Mouse (Mus musculus) inflammation-experienced regulatory T-cells, adult 6 months (primary cell): Measurements from ENCODE around the gene 9130023H24Rik. TPM values are rescaled to one million over a fixed set of nuclear protein-coding genes. Genes with fewer than 3 reads are reported as not detected.

Source experiments
- ATAC-seq: one replicate; pipeline ENCODE4 v1.8.0; 2017
- polyA plus RNA-seq, 3 experiments: library from polyadenylated mRNA; unstranded; fragments of 100-300 nt; shearing (Covaris generic); gene quantifications; one replicate each; pipeline ENCODE4 v1.2.1; 2017

9130023H24Rik gene
- polyA plus RNA-seq, result 1 to 10 TPM; 2.6 to 4.9 (median 2.8) TPM

GRCm38 (mm10) chr7:128237927-128238778, at the start of gene 9130023H24Rik:
Gene 9130023H24Rik, minus strand, starts transcription at chr7:128238031.
- ATAC-seq, result peak; percentile 81

DNA sequence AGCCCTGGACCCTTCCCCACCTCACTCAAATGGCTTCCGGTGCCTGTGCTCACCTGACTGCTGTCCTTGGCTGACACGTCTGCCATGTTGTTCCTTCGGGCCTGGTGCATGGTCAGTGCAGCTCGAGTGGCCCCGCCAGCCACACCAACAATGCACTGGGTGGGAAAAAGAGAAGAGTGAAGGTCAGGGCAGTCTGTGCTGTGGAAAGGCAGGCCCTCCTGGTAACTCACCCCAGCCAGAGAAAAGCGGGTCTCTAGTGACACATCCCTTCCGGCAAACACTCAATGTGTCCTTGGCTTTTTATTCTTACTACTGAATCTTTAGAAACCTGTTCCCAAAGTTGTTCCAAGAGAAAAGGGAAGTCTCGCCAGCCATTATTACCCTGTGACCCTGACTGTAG, 47.2 kb upstream of the 9130023H24Rik start:
- no peak for ATAC-seq

DNA sequence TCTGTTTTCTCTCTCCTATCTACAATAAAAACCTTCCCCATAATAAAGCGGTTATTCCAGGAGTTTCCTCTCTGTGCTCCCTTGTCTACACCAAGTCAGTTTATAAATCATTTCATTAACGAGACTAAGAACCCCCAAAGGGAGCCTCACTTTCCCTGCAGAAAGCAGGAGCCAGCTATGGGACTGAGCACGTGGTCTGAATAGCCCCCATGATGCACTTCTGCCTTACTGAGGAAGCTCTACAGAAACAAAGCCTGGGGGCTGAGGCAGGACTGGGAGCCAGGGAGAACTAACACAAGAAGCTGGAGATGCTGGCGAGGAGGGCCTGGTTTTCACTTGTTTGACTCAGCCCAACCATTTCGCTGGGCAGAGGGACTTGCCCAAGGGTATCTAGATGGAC, 46.2 kb upstream of the 9130023H24Rik start:
- ATAC-seq, result no peak

DNA sequence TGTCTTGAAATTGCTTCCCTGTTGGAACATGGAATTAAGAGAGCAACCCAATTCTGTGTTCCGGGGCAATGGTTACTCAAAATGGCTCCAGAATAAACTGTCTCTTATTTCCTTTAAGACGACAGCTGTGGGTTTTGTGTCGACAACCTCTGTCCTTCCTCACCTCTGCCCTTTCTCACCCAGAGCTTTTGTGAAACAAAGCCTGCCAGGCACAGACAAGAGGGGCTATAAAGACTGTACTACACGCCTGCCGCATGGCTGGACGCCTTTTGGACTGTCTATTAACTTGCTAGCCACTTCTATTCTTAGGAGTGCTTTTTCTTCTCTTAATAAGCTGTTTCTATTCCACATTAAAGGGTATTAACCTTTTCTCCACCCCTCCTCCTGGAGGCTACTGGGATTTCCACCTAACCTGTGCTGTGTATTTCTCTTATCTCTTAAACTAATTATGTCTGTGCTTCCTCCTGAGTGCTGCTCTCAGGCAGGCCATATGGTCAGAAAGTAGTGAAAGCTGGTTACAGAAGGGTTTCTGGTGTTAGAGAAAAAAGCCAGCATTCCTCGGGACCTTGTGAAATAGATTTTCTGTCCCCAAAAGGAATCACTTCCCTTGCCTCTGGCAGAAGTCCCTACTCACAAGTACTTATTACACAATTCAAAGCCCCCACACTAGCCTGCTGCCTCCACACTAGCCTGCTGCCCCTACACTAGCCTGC, 44.9 kb upstream of the 9130023H24Rik start:
- no peak for ATAC-seq

- no peak for ATAC-seq
These were observed 43.9 kb upstream of the 9130023H24Rik start for GRCm38 (mm10) chr7:128281765-128282164.

- no peak for ATAC-seq
These were observed 41.9 kb upstream of the 9130023H24Rik start for GRCm38 (mm10) chr7:128279750-128280149.

- ATAC-seq, result no peak
These were observed 38.2 kb upstream of the 9130023H24Rik start for GRCm38 (mm10) chr7:128276051-128276450.

DNA sequence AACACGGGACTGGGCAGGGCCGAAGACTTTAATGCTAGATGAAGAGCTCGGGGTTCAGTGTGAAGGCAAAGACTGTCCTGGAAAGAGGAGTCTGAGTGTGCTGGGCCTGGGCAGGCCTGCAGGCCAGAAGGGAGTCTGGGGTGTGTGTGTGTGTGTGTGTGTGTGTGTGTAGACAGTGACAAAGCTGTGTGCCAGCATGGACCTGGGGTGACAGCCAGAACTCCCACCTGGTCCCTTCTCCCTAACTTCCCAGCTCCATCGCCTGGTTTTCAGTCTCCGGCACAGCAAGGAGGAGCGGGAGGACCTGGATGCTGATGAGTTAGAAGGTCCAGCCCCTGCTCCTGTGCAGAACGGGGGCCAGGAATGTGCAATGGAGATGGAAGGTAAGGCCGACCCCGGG, 33.7 kb upstream of the 9130023H24Rik start:
- no peak for ATAC-seq

- no peak for ATAC-seq
These were observed 32.6 kb upstream of the 9130023H24Rik start for GRCm38 (mm10) chr7:128270431-128270850.

GRCm38 (mm10) chr7:128267813-128268212, 30.0 kb upstream of the 9130023H24Rik start:
- ATAC-seq, result no peak

DNA sequence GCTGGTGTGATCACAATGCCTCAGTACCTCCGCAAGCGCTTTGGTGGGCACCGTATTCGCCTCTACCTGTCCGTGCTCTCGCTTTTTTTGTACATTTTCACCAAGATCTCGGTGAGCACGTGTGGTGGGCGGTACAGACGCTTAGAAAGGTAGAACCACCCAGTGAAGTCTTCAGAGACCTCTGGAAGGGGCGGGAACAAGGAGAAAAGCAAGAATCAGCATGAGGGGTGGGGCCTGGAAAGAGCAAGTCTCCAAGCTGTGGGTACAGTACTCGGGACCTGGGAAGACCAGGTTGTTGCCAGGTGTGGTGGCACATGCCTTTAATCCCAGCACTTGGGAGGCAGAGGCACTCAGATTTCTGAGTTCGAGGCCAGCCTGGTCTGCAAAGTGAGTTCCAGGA, 29.6 kb upstream of the 9130023H24Rik start:
- ATAC-seq, result no peak

DNA sequence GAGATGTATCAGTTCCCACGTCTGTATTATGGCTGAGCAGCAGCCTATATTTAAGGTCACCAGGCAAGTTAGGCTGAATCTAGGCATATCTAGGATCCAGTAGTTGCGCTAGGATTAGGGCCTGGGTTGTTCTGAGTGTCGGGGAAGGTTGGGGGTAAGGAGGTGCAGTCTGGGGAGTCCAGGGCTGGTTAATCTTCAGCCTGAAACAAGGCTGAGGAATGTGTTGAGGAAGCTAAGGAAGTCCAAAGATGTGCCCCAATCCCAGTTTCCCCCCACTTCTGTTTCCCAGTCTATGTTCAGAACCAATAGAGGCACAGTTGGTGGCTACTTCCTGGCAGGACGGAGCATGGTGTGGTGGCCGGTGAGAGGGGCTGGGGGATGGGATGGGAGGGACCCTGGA, 28.2 kb upstream of the 9130023H24Rik start:
- no peak for ATAC-seq

GRCm38 (mm10) chr7:128265411-128265810, 27.6 kb upstream of the 9130023H24Rik start, which contains the start of gene Slc5a2:
Gene Slc5a2, plus strand, starts transcription at chr7:128265657.
- ATAC-seq, result no peak

- no peak for ATAC-seq
These were observed 19.0 kb upstream of the 9130023H24Rik start for GRCm38 (mm10) chr7:128256783-128257334.

DNA sequence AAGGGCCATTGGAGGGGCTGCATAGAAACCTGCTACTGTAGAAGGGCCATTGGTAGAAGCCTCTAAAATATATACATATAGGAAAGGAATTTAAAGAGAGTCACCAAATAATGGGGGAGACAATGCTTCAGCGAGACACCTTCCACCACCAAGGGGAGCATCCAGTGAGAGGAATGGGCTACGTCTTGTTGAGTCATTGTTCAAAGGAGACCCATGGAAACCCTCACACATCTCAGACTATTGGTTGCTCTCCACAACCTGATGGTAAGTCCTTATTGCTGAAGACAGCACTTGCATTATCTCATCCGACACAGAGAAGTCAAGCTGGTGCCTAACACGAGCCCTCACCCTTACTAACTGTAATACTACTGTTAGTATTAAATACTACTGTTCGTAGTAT, 17.9 kb upstream of the 9130023H24Rik start:
- no peak for ATAC-seq

DNA sequence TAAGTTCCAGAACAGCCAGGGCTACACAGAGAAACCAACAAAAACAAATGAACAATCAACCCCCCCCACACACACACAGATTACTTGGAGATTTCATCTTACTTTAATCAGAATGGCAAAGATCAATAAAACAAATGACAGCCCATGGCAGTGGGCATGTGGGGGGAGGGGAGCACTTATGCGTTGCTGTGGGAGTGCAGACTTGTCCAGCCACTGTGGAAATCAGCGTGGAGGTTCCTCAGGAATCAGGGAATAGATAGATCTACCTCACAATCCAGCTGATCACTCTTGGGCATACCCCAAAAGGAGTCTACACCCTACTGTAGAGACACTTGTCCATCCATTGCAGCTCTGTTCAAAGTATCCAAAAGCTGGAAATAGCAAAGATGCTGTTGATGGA, 17.1 kb upstream of the 9130023H24Rik start:
- no peak for ATAC-seq

GRCm38 (mm10) chr7:128252609-128253008, 14.8 kb upstream of the 9130023H24Rik start:
- ATAC-seq, result no peak

DNA sequence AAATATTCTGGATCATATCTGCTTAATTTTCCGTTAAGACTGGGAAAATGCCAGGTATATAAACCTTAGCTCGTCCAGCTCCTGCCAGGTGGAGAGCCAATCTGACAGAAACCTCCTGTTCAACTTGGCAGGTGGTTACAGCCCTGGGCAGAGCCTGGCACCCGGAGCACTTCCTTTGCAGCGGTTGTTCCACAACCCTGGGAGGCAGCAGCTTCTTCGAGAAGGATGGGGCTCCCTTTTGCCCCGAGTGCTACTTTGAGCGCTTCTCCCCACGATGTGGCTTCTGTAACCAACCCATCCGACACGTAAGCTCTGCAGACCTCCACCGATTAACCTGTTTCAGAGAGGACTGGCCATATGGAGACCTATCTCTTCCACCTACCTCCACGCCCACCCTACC, 14.1 kb upstream of the 9130023H24Rik start:
- ATAC-seq, result no peak

GRCm38 (mm10) chr7:128249998-128250397, 12.2 kb upstream of the 9130023H24Rik start:
- ATAC-seq, result no peak

DNA sequence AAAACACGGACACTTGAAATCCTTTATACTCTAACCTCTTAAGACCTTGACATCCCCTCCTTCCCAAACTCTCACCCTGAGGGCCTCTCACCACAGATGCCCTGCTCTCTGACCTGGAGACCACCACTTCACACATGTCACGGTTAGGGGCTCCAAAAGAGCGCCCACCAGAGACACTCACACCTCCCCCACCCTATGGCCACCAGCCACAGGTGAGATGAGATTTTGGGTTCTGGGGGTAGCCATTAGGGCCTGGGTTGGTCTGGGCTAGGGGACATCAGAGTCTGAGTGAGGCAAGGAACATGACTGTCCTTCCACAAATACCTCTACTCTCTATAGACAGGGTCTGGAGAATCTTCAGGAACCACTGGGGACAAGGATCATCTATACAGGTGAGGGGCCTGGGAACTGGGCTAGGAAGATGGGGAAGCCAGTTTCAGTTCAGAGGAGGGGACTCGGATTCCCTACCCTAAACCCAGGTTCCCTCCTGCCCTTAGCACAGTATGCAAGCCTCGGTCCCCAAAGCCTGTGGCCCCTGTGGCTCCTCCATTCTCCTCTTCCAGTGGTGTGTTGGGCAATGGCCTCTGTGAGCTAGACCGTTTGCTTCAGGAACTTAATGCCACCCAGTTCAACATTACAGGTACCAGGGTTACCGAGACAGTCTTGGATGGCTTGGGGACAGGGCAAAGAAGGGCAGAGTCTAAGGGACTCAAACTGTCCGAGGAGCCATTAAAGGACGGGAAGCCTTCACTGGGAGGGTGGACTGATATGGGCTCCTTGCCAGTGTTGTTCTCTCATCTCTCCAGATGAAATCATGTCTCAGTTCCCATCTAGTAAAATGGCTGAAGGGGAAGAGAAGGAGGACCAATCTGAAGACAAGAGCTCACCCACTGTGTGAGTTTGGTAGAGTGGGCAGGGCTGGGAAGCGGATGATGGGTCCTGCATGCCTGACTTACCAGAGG, 10.5 kb upstream of the 9130023H24Rik start:
- no peak for ATAC-seq

GRCm38 (mm10) chr7:128247443-128247842, 9.6 kb upstream of the 9130023H24Rik start:
- ATAC-seq, result peak; percentile 54
